Mouse (Mus musculus): Measurements from ENCODE around the gene Rapgefl1. TPM values are rescaled to one million over a fixed set of nuclear protein-coding genes. Genes with fewer than 3 reads are reported as not detected.

Rapgefl1 gene
- polyA plus RNA-seq, 1 experiment from 2014 or later = 1.1 TPM

- H3K4me3 ChIP-seq (ENCODE audit: low read depth, low read length) = no peak overlapping the region
- DNase-seq (ENCODE audit: low spot score) (no peak), ATAC-seq (replicated peaks; ENCODE audit: insufficient number of reproducible peaks, low FRiP score, low TSS enrichment, low read depth) (no peak)
- H3K9me3 ChIP-seq (replicated peaks; ENCODE audit: control insufficient read depth, low read length) = no peaks in the 10 kb centered on the region
- WGBS = 91% methylated on average over 8 of the region's 8 CpGs
- H3K36me3 ChIP-seq (replicated peaks; ENCODE audit: control insufficient read depth, insufficient read depth, low read depth, low read length) = no peaks in the 10 kb centered on the region; the same call in 1 of the 2 replicates
- no peak overlapping the region for H3K9ac ChIP-seq (replicated peaks; ENCODE audit: low read length)
- H3K4me2 ChIP-seq (ENCODE audit: low read depth, low read length) = no peak overlapping the region
- no peaks in the 10 kb centered on the region for H3K27me3 ChIP-seq (ENCODE audit: control insufficient read depth, insufficient read depth, low read length)
- no peaks in the 10 kb centered on the region for H3K4me1 ChIP-seq (ENCODE audit: control insufficient read depth, insufficient read depth, low read length)
- no peak overlapping the region for H3K27ac ChIP-seq (replicated peaks; ENCODE audit: low read depth, low read length)
These were observed 33.3 kb downstream of the Rapgefl1 start for GRCm38 (mm10) chr11:98869906-98870305.

DNA sequence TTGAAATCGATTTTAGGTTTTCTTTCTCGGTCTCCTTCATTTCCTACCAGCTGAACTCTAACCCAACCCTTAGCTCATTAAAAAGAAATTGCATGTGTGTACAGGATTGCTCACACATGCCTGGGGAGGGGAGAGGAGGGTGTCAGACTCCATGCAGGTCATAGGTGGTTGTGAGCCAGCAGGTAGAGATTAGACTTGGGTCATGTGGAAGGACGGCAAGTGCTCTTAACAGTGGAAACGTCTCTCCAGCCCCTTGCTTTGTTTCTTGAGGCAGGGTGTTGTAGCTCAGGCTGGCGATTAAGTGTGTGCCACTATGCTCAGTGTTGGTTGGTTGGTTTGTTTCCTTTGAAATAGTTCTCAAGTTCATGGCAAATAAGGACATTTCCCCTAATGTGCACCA is 34.2 kb downstream of the Rapgefl1 start:
- no peak for ATAC-seq (replicated peaks; ENCODE audit: insufficient number of reproducible peaks, low FRiP score, low TSS enrichment, low read depth)
- no peak overlapping the region for H3K4me3 ChIP-seq (ENCODE audit: low read depth, low read length)
- 82% methylated on average over 5 of the region's 5 CpGs for WGBS
- no peak overlapping the region for H3K27ac ChIP-seq (replicated peaks; ENCODE audit: low read depth, low read length)
- no peak overlapping the region for H3K4me2 ChIP-seq (ENCODE audit: low read depth, low read length)
- no peaks in the 10 kb centered on the region for H3K4me1 ChIP-seq (ENCODE audit: control insufficient read depth, insufficient read depth, low read length)
- no peaks in the 10 kb centered on the region for H3K27me3 ChIP-seq (ENCODE audit: control insufficient read depth, insufficient read depth, low read length)
- no peaks in the 10 kb centered on the region for H3K9me3 ChIP-seq (replicated peaks; ENCODE audit: control insufficient read depth, low read length)
- H3K36me3 ChIP-seq (replicated peaks; ENCODE audit: control insufficient read depth, insufficient read depth, low read depth, low read length) = no peaks in the 10 kb centered on the region; the same call in none of the 2 replicates
- DNase-seq (ENCODE audit: low spot score) = no peak
- no peak overlapping the region for H3K9ac ChIP-seq (replicated peaks; ENCODE audit: low read length)

DNA sequence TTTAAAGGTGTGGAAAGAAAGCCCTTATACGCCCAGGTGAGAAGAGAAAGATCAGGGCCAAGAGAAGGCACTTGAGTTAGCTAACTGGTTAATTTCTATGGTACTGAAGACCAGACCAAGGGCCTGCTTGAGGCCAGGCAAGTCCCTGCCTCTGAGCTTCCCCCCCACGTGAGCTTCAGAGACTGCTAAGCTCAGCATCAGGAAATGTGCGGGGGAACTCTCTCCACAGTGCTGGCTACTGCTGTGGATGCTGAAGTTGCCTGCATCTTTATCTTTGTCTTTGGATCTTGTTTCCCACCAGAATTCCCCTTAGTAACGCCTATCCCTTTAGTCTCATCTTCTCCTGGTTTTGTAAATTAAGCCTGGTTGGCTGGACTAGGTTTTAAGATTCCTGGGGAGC is 34.8 kb downstream of the Rapgefl1 start:
- H3K36me3 ChIP-seq (replicated peaks; ENCODE audit: control insufficient read depth, insufficient read depth, low read depth, low read length) = no peaks in the 10 kb centered on the region; the same call in none of the 2 replicates
- H3K27me3 ChIP-seq (ENCODE audit: control insufficient read depth, insufficient read depth, low read length) = no peaks in the 10 kb centered on the region
- no peaks in the 10 kb centered on the region for H3K9me3 ChIP-seq (replicated peaks; ENCODE audit: control insufficient read depth, low read length)
- 61% methylated on average over 4 of the region's 4 CpGs for WGBS
- no peak for ATAC-seq (replicated peaks; ENCODE audit: insufficient number of reproducible peaks, low FRiP score, low TSS enrichment, low read depth)
- no peaks in the 10 kb centered on the region for H3K4me1 ChIP-seq (ENCODE audit: control insufficient read depth, insufficient read depth, low read length)
- H3K4me2 ChIP-seq (ENCODE audit: low read depth, low read length) = no peak overlapping the region
- no peak overlapping the region for H3K4me3 ChIP-seq (ENCODE audit: low read depth, low read length)
- no peak overlapping the region for H3K27ac ChIP-seq (replicated peaks; ENCODE audit: low read depth, low read length)
- no peak for DNase-seq (ENCODE audit: low spot score)
- H3K9ac ChIP-seq (replicated peaks; ENCODE audit: low read length) = no peak overlapping the region

DNA sequence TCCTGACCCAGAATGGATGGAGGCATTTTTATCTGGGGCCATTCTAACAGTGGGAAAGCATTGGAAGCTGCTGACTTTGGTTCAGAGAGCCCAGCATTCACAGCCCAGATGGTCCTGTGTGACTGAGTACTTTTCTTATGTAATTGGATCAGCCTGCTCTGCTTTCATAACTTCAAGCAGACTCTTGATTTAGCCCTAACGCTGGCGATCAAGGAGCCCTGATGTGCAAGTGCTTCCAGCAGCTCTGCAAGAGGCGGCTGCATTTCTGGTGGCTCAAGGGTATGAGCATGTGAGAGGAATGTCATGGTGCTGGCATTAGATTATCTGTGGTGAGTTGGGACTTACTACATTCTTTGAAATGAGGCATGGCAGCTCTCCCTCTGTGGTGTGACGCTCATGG is 35.5 kb downstream of the Rapgefl1 start:
- DNase-seq (ENCODE audit: low spot score) (peak; percentile 59), ATAC-seq (replicated peaks; ENCODE audit: insufficient number of reproducible peaks, low FRiP score, low TSS enrichment, low read depth) (no peak)

DNA sequence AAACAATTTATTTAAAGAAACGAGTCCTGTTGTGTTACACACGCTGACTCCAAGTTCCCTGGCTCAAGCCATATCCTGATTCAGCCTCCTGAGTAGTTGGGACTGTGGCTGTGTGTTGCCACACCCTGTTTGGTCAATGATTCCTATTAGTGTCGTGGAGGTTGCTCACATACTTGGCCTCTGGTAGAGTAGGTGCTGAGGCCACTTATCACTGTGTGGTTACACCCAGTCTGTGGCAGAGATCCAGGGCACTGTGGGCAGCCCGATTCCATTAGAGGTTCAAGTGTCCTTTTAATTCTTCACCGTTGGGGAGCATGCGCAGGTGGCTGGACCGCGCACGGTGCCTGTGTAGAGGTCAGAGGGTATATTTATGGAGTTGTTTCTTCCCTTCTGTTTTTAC is 37.3 kb downstream of the Rapgefl1 start:
- Histone ChIP-seq H3K36me3 (replicated peaks; ENCODE audit: control insufficient read depth, insufficient read depth, low read depth, low read length) (no peaks in the 10 kb centered on the region; the same call in none of the 2 replicates), H3K27ac (replicated peaks; ENCODE audit: low read depth, low read length) (no peak overlapping the region), H3K27me3 (ENCODE audit: control insufficient read depth, insufficient read depth, low read length) (no peaks in the 10 kb centered on the region), H3K9me3 (replicated peaks; ENCODE audit: control insufficient read depth, low read length) (no peaks in the 10 kb centered on the region), H3K4me2 (ENCODE audit: low read depth, low read length) (no peak overlapping the region), H3K4me1 (ENCODE audit: control insufficient read depth, insufficient read depth, low read length) (peaks cover 3% of the 10 kb centered on the region), H3K9ac (replicated peaks; ENCODE audit: low read length) (no peak overlapping the region), H3K4me3 (ENCODE audit: low read depth, low read length) (no peak overlapping the region)
- 94% methylated on average over 9 of the region's 9 CpGs for WGBS
- ATAC-seq (replicated peaks; ENCODE audit: insufficient number of reproducible peaks, low FRiP score, low TSS enrichment, low read depth) = no peak
- no peak for DNase-seq (ENCODE audit: low spot score)

More for the DNA sequence above, 35.5 kb downstream of the Rapgefl1 start:
- no peaks in the 10 kb centered on the region for H3K9me3 ChIP-seq (replicated peaks; ENCODE audit: control insufficient read depth, low read length)
- H3K27ac ChIP-seq (replicated peaks; ENCODE audit: low read depth, low read length) = no peak overlapping the region
- 56% methylated on average over 4 of the region's 4 CpGs for WGBS
- H3K4me1 ChIP-seq (ENCODE audit: control insufficient read depth, insufficient read depth, low read length) = no peaks in the 10 kb centered on the region
- no peaks in the 10 kb centered on the region for H3K27me3 ChIP-seq (ENCODE audit: control insufficient read depth, insufficient read depth, low read length)
- H3K4me2 ChIP-seq (ENCODE audit: low read depth, low read length) = no peak overlapping the region
- H3K4me3 ChIP-seq (ENCODE audit: low read depth, low read length) = no peak overlapping the region
- no peak overlapping the region for H3K9ac ChIP-seq (replicated peaks; ENCODE audit: low read length)
- H3K36me3 ChIP-seq (replicated peaks; ENCODE audit: control insufficient read depth, insufficient read depth, low read depth, low read length) = no peaks in the 10 kb centered on the region; the same call in none of the 2 replicates

DNA sequence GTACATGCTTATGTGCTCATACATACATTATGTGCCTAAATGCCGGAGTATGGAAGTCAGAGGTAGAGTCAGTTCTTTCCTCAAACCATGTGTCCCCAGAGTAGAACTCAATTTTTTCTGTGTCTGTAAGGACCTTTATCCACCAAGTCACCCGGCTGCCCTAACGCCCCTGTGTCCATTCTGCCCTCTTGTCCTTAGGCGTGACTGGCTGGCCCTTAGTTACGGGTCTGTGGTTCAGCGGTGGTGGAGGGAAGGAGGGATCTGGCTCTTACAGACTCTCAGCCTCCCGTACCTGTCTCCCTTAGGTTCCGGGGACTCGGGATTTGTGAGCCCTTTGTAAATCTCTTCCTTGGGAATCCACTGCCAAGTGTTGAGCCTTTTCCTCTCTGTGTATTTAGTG is 40.4 kb downstream of the Rapgefl1 start:
- Histone ChIP-seq H3K4me1 (ENCODE audit: control insufficient read depth, insufficient read depth, low read length) (peaks cover 3% of the 10 kb centered on the region), H3K36me3 (replicated peaks; ENCODE audit: control insufficient read depth, insufficient read depth, low read depth, low read length) (no peaks in the 10 kb centered on the region; the same call in none of the 2 replicates), H3K9me3 (replicated peaks; ENCODE audit: control insufficient read depth, low read length) (no peaks in the 10 kb centered on the region), H3K4me3 (ENCODE audit: low read depth, low read length) (no peak overlapping the region), H3K4me2 (ENCODE audit: low read depth, low read length) (no peak overlapping the region), H3K27me3 (ENCODE audit: control insufficient read depth, insufficient read depth, low read length) (no peaks in the 10 kb centered on the region), H3K27ac (replicated peaks; ENCODE audit: low read depth, low read length) (no peak overlapping the region), H3K9ac (replicated peaks; ENCODE audit: low read length) (no peak overlapping the region)
- no peak for ATAC-seq (replicated peaks; ENCODE audit: insufficient number of reproducible peaks, low FRiP score, low TSS enrichment, low read depth)
- no peak for DNase-seq (ENCODE audit: low spot score)
- 84% methylated on average over 9 of the region's 9 CpGs for WGBS

- Histone ChIP-seq H3K9ac (replicated peaks; ENCODE audit: low read length) (no peak overlapping the region), H3K27me3 (ENCODE audit: control insufficient read depth, insufficient read depth, low read length) (no peaks in the 10 kb centered on the region), H3K4me1 (ENCODE audit: control insufficient read depth, insufficient read depth, low read length) (no peaks in the 10 kb centered on the region), H3K36me3 (replicated peaks; ENCODE audit: control insufficient read depth, insufficient read depth, low read depth, low read length) (peaks cover 17% of the 10 kb centered on the region), H3K4me2 (ENCODE audit: low read depth, low read length) (no peak overlapping the region), H3K27ac (replicated peaks; ENCODE audit: low read depth, low read length) (no peak overlapping the region), H3K4me3 (ENCODE audit: low read depth, low read length) (no peak overlapping the region), H3K9me3 (replicated peaks; ENCODE audit: control insufficient read depth, low read length) (no peaks in the 10 kb centered on the region)
- ATAC-seq (replicated peaks; ENCODE audit: insufficient number of reproducible peaks, low FRiP score, low TSS enrichment, low read depth) = no peak
- DNase-seq (ENCODE audit: low spot score) = no peak
- 100% methylated on average over 3 of the region's 3 CpGs for WGBS
These were observed 51.1 kb downstream of the Rapgefl1 start for GRCm38 (mm10) chr11:98887703-98888102.

- H3K27me3 ChIP-seq (ENCODE audit: control insufficient read depth, insufficient read depth, low read length) = no peaks in the 10 kb centered on the region
- no peak for DNase-seq (ENCODE audit: low spot score)
- no peak for ATAC-seq (replicated peaks; ENCODE audit: insufficient number of reproducible peaks, low FRiP score, low TSS enrichment, low read depth)
- H3K9me3 ChIP-seq (replicated peaks; ENCODE audit: control insufficient read depth, low read length) = no peaks in the 10 kb centered on the region
- WGBS = 97% methylated on average over 4 of the region's 4 CpGs
- H3K4me3 ChIP-seq (ENCODE audit: low read depth, low read length) = no peak overlapping the region
- peaks cover 25% of the 10 kb centered on the region for H3K36me3 ChIP-seq (replicated peaks; ENCODE audit: control insufficient read depth, insufficient read depth, low read depth, low read length)
- H3K4me2 ChIP-seq (ENCODE audit: low read depth, low read length) = no peak overlapping the region
- H3K4me1 ChIP-seq (ENCODE audit: control insufficient read depth, insufficient read depth, low read length) = no peaks in the 10 kb centered on the region
- no peak overlapping the region for H3K9ac ChIP-seq (replicated peaks; ENCODE audit: low read length)
- no peak overlapping the region for H3K27ac ChIP-seq (replicated peaks; ENCODE audit: low read depth, low read length)
These were observed 52.5 kb downstream of the Rapgefl1 start for GRCm38 (mm10) chr11:98889077-98889476.
